Mouse (Mus musculus) thymus, postnatal 4 days (tissue): ENCODE results near the gene S100a10.
"Not testable (repeated sequence)": the region's sequence is repeated elsewhere in the genome, so short reads cannot be mapped to it uniquely, and the experiment has no call there.

Experiments
- DNase-seq: peaks from one replicate; pipeline ENCODE4 v3.0.0; 2021

S100a10 gene

DNA sequence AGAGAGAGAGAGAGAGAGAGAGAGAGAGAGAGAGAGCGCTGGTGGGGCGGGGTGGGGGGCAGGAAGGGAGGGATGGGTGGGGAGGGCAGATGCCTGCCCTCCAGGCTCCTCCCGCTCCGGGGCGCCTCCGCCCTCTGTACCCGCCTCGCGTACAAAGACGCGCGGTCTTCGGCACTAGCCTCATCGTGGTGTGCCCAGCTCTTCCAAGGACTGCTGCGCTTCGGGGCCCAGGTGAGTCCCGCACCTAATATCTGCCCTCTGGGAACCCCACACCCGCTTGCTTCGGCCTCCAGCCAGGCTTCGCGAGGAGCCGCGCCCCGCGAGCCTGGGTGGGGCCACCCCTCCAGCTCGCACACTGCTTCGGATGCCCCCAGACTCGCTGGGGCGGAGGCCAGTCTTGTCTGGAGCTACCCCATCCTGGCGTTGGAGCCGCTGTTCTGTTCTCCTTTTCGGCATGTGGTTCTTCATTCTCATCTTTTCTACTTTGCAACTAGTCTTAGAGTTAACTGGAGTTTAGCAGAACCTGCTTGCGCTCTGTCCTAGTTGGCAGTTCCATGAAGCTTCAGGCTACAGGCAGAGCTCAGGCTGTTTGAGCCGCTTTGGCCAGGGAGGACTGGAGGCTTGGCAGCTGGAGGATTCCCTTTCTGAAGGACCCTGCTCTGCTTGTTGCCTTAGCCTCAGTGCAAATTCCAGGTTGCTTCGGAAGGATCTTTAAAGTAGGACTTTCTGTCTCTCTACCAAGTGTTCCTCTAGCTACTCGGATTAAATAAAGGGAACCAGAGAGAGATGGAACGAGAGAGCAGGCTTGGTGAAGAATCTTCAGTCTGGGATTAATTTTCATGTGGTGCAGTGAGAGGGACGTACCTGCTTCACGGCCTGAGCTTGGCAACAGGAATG is at the start of gene S100a10:
Gene S100a10 (plus strand): TSS at position 100 of the 897 bp plus-strand sequence.
- DNase-seq = peak; percentile 87

DNA sequence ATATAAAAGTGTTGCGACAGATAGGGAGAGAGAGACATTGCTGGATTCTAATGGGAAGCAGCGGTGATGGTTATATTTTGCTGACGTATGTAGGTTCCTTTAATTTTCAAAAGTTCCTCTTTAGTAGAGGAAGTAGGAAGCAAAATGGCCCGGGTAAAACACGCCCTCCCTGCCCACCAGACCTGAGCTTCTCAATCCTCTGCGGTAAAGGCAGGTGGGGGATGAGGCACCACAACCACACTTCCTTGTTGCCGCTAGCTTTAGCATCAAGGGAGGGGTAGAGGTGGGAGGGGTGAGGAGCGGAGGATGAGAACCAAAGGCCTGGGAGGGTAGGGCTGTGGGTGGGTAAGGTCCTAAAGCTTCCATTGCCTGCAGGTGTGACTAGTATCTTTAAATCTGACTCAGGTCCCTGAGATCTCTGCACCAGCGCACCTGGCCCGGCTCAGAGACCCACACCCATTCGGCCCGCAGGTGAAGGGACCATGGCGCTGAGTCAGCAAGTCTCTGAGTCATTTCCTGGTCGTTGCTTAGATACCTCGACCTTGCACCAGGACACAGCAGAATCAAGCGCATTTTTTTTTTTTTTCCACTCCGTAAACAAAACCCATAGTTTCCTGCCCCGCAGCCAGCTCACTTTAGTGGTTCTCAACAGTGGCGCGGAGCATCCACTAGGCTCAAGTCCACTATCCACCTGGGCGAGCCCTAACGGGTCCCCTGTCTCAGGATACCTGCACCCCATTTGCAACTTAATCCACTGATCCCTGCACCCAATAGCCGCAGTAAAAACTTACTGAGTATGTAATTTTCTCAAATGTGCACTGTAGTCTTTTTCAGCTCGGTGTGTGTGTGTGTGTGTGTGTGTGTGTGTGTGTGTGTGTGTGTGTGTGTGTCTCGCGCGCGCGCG is 48.7 kb upstream of the S100a10 start:
- peak; percentile 88 for DNase-seq

DNA sequence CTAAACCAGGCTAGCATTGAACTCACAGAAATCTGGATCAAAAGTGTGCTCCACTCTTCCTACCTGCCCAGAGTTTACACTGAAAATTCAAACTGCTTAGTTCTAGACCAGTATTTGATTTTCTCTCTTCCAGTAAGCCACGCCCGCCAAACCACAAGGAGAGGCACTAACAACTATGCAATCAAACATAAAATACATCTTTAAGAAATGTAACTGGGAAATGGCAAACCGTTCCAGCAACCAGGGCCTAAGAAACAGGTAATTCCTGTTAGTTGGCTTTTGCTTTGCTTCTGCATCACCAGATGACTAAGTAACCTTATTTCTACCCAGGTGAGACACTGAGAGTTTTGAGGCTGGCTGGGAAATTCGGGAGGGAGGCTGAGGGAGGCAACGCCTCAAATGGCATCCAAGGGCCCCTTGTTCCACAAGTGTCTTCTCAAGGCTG is 48.0 kb upstream of the S100a10 start:
- peak; percentile 58 for DNase-seq

DNA sequence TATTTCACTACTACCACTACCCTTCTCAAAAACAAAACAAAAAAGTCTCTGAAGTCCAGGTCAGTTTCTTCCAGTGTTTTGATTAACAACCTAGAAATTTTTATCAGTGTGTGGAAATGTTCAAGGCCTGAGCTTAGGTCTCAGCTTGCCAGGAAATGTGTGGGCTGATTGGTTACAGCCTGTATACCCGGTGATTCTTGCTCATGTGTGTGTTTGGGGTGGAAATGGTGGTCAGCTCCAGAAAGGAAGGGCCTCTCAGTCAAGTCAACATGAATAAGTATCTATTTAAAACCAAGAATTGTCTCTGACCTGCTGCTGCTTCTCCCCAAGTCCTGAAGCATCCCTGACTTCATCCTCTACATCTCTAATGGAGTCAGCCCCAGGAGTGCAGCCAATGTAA is 45.6 kb upstream of the S100a10 start:
- DNase-seq = no peak

DNA sequence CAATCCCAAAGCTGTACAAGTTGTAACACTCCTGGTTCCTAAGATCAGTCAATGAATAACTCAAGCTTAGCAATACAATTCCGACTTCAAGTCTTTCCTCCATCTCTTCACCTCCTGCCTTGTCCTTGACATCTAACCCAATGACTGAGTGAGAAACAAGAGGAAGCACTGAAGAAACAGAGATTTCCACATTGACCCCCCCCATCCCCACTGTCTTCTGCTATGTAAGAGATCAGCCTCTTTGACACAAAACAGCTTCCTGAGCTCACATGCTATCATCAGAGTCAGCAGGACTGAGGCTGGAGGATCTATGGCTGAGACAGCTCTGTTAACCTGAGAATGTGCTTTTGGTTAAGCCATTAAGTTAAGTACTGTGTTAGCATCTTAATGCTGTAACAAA is 43.8 kb upstream of the S100a10 start:
- DNase-seq = no peak

DNA sequence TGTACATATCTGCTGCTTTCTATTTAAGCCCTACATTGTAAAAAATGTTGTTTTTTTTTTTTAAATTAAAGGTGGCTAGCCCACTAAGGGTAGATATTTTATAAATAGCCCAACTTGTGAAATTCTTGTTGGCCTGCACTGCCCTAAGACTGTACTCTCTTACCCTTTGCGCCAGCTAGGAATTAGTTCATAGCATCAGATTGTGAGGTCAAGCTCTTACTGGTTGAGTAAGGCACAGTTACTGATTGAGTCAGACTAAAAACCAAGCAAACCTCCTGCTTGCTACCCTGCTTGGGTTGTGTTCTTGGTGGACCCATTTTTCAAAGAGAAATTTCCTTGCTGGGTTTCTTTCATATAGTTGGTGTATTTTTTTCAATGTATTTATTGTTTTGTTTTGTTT is 43.1 kb upstream of the S100a10 start:
- DNase-seq = no peak

DNA sequence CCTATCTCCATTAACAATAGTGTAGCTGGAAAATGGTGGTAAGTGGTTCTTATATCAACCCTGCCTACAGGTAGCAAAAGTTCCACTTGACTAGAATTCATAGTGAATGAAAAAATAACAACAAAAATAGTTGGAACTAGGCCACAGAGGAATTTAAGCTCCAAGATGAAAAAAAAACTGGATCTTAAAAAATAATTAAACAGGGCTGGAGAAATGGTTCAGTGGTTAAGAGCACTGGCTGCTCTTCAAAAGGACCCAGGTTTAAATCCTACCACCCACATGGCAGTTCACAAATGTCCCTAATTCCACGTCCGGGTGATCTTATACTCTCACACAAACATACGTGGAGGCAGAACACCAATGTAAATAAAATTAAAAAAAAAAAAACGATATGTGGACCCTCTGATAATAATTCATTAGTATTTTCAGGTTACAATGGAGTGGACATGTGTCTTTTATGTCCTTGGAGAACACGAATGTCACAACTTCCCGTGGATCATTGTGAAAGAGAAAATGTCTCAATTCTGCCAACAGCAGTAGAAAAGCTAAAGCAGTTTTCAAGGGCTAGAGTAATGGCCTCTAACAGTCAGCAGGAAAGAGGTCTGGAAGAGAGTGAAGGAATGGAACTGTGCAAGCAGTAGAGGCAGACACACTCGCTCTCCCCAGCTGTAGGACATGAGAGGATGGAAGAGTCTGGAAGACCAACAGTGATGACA is 42.3 kb upstream of the S100a10 start:
- DNase-seq = no peak

DNA sequence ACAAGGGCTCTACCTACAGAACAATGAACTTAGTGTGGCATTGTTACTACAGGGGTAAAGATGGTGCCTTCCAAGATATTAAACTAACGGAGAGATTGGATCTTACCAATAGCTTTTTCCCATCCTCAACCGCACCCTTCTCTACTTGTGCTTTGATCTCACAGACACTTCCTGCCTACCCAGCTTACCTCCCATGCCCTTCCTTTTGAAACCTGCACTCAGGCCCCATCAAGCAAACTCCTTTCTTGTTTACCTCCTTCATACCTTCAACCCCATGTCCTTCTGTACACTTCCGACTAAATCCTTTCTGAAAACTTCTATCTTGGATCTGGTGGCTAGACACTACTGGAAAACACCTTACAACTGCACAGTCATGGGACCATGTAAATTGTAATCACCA is 40.3 kb upstream of the S100a10 start:
- no peak for DNase-seq

DNA sequence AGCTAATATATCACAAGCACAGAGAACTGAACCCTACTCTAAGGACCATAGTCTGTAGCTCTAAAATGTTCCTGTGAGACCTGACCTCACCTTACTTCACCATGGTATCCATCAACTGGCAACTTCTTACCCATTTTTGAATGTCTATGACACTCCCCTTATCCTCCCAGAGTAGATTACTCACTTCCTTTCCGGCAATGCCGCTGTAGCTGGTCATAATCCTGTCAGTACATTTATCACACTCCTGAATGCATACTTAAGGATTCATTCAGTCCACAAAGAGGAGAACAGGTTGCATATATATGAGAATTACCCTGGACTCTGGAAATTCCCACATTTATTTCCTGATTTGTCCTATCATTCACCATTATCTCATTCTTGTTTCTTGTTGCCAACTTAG is 37.5 kb upstream of the S100a10 start:
- DNase-seq = no peak

DNA sequence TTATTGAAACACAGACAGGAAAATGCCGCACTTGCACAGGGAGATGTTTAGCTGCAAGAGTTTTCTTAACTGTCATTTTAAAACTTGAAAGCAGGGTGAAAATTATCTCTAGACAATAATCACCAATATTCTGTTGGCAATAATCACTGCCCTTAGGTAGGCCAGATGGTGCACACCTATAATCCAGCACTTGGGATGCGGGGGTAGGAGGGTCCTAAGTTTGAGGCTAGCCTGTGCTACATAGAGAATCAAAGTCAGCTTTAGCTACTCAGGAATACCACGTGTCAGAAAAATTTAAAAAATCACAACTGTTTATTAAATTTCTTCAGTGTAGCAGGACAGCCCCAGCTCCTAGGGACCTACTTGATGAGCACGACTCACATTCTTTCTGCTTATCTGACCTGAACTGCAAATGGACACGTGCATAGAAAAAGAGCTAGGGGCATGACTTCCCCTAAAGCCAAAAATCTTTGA is 35.0 kb upstream of the S100a10 start:
- DNase-seq = no peak

DNA sequence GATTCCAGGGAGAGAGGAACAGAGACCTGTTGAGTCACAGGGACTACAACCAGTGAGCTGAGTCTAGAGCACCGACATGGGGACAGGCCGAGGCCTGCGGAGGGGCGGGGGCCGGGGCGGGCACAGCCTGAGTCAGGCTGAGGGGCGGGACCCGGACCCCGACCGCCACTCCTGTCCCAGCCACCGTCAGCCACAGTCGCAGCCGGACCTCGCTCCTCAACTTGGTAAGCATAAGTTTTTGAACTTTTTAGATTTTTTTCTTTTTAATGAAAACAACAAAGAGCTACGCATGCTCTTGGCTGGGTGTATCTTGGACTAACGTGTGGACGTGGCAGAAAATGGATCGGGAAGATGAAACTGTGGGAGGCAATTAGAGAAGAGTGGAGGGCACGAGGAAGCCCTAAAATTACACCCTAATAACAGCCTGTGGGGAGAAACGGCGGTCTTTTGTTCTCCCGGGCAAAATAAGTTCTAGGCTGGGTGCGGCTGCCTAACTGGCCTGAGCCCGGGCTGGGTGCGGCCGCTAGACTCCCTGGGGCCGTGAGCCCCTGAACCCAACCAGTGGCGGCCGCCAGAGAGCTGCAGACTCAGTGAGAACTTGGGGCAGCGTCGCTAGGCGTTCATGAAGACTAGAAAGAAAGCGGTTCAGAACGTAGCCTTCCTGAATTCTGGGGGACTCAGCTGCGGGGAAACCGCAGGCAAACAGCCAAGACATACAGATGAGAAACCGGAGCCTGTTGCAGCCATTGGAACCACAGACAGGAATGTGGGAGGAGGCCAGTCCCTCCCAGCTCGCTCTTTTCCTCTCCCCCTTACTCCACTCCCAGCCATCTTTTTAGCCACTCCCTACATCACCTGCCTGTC is 34.3 kb upstream of the S100a10 start, which contains the start of gene S100a11:
Gene S100a11 (plus strand): TSS at position 159 of the 864 bp plus-strand sequence.
- peak; percentile 69 for DNase-seq

DNA sequence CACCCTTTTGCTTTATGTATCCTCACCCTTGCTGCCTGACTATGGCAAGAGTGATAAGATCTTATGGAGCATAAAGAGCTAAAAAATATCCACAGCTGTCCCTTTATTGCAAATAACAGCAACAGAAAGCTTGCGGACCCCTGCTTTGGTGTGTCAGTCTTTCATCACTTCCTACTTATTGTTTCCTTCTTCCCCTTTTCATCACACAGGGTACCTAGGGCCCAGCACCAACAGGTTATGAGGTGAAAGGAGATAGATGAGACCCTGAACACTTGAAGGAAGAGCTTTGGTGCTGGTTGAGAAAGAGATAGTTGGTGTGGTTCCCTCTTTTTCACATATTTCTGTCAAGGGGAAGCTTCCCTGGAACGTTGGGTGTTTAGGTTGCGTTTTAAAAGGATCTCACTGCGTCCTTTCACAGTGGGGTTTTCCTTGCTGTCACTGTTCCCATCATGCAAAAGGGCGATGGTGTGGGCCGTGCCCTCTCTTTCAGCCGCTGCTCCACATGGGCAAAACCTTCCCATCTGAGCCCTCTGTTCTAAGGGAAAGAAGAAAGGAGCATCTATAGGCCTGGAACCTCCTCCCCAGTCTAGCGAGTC is 33.3 kb upstream of the S100a10 start:
- no peak for DNase-seq

DNA sequence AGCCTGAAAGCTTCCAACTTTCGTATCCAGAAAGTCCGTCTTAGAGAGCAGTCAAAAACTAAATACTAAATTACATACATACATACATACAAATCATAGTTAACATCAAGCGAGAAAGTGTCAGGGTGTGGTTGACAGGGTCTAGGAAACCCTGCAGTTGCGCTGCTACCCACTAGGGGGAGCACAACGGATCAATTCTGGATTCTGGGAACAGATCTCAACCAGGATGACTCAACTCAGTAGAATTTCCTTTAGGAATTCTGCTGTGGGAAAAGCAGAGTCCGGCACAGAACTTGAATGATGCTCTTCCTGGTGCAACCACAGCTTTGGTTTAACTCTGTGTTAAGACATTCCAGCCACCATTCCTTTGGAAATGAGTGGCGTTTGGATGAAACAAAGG is 32.3 kb upstream of the S100a10 start:
- DNase-seq = peak; percentile 64

DNA sequence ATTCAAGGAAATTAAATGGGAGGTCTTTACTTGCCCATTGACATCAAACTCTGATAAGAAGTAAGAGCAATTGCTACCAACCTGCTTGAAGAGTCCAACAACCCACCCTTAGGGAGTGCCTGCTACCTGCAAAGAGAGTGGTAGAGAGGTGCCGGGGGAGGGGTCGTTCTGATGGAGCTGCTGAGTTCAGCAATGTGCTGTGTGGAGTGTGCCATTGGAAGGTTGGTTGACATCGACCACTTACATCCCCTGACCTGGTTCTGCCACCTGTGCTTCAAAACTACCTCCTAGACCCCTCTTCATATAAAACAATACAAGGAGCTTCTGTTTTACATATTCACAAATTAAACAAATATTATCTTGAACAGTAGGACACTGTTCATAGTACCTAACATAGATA is 27.6 kb upstream of the S100a10 start:
- DNase-seq = no peak

DNA sequence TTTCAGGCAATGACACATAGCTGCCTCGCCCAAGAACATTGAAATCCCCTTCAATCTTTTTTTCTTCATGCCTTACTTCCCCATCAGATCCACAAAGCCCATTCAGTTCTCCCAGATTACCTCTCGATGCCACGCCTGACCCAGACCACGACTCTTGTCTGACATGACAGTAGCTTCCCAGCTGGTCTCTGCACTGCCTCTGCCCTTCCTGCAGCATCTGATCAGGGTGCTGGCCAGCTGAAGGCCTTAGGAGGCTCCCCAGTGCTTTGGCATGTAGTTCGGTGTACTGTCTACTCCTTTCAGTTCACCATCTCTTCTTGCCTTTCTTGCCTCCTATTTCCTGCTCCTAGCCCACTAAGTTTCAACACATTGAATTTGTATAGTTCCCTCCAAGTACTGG is 26.1 kb upstream of the S100a10 start:
- DNase-seq = no peak

DNA sequence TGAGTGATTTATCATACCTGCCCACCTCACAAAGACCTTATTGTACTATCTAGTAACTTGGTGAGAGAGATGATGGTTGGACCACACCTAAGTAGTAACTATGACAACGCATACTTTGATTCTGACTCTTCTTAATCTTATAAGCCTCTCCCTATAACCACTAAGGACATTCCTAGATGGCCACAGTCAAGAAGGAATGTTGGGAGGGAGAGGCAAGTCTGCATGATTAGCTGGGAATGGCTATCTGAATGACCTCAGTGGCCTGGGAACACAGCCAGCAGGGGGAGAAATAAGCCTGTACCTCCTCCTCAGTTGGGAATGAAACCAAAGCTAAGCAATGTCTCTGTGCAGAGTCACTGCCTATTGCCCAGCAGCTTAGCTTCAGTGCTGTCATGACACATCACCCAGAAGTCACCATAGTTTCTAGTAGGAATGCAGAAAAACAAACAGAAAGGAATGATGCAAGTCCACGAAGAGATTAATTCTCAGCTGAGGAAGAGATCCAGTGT is 17.8 kb upstream of the S100a10 start:
- DNase-seq = no peak

DNA sequence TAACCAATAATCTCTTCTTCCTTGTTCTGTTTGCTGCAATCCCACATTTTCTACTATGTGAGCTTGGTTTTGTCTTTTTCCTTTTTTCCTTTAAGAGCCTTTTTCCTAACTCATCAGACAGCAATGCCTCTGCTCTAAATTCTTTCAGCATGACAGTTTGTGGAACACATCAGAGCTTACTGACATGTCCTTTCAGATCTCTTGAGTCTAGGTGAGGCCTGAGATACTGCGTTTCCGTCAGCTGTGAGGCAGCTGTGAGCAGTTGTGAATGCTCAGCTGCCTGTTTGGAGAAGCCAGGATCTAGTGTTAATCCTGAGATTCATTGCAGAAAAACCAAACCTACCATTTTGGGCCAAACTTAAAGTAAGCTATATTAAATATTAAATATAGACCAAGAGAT is 16.4 kb upstream of the S100a10 start:
- no peak for DNase-seq

DNA sequence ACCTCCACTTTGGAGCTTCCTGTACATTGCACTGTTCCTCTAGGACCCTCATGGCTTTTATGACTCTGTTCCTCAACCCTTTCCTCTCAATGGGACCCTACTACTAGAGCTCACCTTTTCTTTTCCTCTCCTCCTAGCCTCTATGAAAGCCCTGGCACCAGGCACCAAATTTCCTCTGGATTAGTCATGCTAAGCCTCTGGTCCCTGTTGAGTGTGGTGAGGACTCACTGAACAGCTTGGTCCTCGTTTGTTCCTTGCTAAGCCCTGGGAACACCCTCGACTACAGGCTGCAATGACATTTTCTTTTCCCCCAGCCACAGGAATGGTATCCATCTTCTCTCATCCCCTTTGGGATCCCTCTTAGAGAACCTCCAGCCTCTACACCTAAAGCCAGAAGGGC is 13.4 kb upstream of the S100a10 start:
- DNase-seq = no peak

DNA sequence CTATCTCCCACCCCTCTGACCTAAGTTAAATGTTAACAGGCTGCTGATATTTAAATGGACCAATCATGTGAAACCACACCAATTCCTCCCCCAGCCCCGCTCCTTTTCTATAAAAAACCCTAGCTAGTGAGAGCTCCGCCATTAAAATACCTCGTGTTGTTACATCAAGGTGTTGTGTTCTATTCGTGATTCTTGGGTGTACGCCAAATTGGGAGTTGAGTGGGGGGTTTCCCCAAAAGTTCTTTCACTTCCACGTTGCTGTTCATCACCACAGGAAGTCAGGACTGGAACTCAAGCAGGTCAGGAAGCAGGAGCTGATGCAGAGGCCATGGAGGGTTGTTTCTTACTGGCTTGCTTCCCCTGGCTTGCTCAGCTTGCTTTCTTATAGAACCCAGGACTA is 10.7 kb upstream of the S100a10 start:
- DNase-seq = not testable (repeated sequence)

DNA sequence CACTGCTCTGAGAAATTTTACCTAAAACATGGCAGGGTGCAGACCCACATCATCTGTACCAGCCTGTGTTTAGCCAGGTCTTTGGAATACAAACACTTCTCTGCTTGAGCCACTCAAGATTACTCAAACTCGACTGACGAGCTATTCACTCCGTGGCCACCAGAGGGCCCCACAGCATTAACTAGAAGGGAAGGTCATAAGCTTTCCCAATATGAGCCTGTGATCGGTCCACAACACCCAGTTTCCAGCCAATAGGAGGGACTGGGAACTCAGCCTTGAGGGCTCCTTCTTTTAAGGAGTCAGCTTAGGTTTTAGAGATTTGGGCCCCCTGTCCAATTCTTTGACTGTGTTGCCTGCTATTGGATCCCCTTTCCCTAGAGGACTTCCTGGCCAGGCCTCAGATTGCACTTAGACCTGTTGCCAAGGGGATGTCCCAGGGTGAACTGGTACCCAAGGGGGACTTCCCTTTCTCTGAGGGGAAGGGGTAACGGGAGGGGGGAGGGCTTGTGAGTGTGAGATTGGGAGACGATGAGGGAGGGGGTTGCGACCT is 7.7 kb upstream of the S100a10 start:
- peak; percentile 93 for DNase-seq
